Mouse (Mus musculus): ENCODE data around the gene Gbp3.
"Not testable (repeated sequence)": the region's sequence is repeated elsewhere in the genome, so short reads cannot be mapped to it uniquely, and the experiment has no call there.

Gbp3 gene

DNA sequence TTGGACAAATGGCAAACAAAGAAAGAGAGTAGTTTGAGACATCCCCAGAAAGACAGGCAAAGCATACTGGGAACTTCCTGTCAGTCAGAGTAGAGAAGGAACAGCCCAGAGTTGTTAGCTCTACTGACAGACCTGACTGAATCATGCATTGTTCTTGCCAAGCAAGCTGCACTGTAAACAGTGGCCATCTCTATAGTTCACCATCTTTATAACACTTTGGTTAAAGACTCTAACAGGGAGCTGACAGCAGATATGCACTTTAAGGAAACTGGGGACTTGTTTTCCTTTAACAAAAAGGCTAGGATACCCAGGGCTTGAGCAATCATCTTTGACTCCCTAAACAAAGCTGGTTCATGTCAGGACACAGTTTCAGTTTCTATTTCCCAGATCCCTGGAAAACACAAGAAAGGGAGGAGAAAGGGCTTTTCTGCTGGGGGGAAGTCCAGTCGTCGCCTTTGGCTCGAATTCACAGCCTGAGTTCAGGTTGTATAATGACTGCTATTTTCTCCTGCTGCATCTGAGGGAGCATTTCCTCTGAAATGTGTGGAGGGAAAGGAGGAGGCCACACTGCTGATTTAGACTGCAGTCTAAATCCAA lies at the start of gene Gbp3:
TSS of gene Gbp3 (plus strand) at position 395 of the 597 bp plus-strand sequence.
- ATAC-seq (ENCODE audit: low TSS enrichment), result peak; percentile 60

DNA sequence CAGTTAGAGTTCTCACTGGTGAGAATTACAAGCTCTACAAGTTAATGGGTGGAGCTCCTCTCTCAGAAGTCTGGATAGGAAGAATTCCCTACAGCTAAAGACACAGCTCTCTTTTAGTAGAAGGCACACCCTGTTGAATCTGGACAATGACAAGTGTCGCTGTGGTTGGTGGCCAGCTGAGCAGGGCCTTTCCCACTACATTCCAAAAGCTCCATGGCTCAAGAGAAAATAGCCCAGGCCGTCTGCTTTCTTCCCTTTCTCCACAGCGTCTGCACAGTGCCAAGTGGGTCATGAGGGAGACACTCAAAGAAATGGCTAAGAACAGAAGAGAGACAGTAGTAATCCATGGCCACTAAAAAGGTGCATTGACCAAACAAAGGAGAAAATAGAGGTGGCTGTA lies 31.7 kb upstream of the Gbp3 start:
- ATAC-seq (ENCODE audit: low TSS enrichment), result no peak

GRCm38 (mm10) chr3:142529597-142529996 lies 30.2 kb upstream of the Gbp3 start:
- ATAC-seq (ENCODE audit: low TSS enrichment), result peak; percentile 49

GRCm38 (mm10) chr3:142530087-142530953 lies 29.5 kb upstream of the Gbp3 start, which contains the start of gene Gbp7:
Gene Gbp7, plus strand, starts transcription at chr3:142530342.
- peak; percentile 92 for ATAC-seq (ENCODE audit: low TSS enrichment)

- no peak for ATAC-seq (ENCODE audit: low TSS enrichment)
Measured at GRCm38 (mm10) chr3:142531595-142531994, 28.2 kb upstream of the Gbp3 start.

DNA sequence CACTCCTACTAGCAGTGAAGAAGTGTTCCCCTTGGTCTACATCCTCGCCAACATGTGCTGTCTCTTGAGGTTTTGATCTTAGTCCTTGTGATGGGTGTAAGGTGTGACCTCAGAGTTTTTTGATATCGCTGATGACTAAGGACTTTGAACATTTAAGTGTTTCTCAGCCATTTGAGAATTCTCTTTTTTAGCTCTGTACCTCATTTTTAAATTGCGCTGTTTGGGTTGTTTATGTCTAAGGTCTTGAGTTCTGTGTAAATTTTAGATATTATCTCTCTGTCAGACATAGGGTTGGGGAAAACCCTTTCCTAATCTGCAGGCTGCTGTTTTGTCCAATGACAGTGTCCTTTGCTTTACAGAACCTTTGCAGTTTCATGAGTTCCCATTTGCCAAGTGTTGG lies 26.6 kb upstream of the Gbp3 start:
- no peak for ATAC-seq (ENCODE audit: low TSS enrichment)

- no peak for ATAC-seq (ENCODE audit: low TSS enrichment)
Measured at GRCm38 (mm10) chr3:142535667-142536066, 24.2 kb upstream of the Gbp3 start.

- no peak for ATAC-seq (ENCODE audit: low TSS enrichment)
Measured at GRCm38 (mm10) chr3:142541391-142541790, 18.4 kb upstream of the Gbp3 start.

GRCm38 (mm10) chr3:142542776-142543175 lies 17.1 kb upstream of the Gbp3 start:
- not testable (repeated sequence) for ATAC-seq (ENCODE audit: low TSS enrichment)

GRCm38 (mm10) chr3:142546690-142547089 lies 13.1 kb upstream of the Gbp3 start:
- ATAC-seq (ENCODE audit: low TSS enrichment), result no peak

DNA sequence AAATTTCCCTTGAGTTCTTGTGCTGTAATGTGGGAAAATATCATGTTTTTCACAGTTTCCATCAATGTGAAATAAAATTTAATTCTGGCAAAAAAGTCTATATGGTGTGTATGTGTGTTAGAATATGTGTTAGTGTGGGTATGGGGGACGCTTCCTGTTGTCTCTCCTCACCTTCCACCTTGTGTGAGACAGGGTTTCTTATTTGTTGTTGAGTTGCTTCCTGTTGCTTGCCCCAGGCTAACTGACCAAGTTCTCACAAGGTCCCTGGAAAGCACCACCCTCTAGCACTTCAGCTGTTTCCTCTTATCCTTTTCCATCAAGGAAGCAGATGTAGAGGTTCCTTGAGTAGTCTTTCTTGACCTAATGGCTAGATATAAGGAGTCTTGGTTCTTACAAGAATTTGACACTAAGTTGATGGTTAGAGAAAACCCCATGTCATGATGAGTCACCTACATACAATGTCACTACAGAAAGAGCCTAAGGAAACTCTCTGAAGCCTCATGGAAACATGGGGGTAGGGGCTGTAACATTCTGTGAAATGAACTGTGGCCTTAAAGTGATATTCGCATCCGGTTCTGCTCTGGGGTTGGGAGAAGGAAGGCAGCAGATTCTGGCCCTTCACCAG lies 9.7 kb upstream of the Gbp3 start:
- ATAC-seq (ENCODE audit: low TSS enrichment), result no peak

DNA sequence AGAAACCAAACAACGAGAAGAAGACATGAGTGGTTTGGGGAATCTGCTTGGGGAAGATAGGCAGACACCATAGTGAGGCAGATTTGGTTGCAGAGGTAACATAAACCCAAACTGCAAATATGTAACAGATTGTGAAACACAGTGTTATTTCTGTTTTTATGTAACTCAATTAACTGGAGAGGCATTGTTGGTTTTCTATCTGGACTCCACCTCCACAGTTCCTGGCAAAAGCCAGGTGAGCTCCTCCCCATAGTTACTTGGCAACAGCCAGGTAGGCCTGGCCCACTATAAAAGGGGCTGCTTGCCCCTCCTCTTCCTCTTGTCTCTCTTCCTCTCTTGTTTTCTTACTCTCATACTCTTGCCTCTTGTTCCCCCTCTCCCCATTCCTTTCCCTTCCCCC lies 5.2 kb upstream of the Gbp3 start:
- no peak for ATAC-seq (ENCODE audit: low TSS enrichment)

DNA sequence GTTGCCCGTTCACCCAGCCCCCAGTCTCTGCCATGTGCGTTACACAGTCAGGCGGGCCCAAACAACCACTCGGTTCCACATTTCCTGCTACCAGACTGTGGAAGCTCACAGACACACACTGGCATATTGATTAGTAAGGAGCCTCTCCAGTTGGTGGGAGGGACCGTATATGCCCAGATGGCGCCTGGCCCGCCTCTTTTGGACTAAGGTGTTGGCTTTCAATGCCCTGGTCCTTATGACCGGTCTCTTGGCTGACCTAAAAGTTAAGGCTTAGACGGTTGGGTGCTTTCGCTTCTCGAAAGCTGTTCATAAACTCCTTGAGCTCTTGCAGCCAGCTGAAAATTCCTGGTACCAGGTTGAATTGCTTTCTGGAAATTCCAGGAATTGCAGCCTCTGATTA lies 4.2 kb upstream of the Gbp3 start:
- no peak for ATAC-seq (ENCODE audit: low TSS enrichment)

GRCm38 (mm10) chr3:142560296-142560948 lies 596 bp downstream of the Gbp3 start:
- ATAC-seq (ENCODE audit: low TSS enrichment), result peak; percentile 85

GRCm38 (mm10) chr3:142561045-142561646 lies 1.3 kb downstream of the Gbp3 start:
- ATAC-seq (ENCODE audit: low TSS enrichment), result no peak

GRCm38 (mm10) chr3:142561666-142562065 lies 1.8 kb downstream of the Gbp3 start:
- no peak for ATAC-seq (ENCODE audit: low TSS enrichment)

DNA sequence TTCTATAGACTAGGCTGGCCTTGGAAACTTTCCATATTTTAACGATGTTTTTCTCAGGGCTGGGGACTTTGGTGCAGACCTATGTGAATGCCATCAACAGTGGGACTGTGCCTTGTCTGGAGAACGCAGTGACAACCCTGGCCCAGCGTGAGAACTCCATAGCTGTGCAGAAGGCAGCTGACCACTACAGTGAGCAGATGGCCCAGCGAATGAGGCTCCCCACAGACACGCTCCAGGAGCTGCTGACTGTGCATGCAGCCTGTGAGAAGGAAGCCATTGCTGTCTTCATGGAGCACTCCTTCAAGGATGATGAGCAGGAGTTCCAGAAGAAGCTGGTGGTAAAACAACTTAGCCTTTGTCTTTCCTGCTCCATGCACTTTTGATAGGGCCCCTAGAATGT lies 7.7 kb downstream of the Gbp3 start:
- ATAC-seq (ENCODE audit: low TSS enrichment), result not testable (repeated sequence)

GRCm38 (mm10) chr3:142570738-142571137 lies 10.9 kb downstream of the Gbp3 start:
- ATAC-seq (ENCODE audit: low TSS enrichment), result no peak

- ATAC-seq (ENCODE audit: low TSS enrichment), result no peak
Measured at GRCm38 (mm10) chr3:142577108-142577507, 17.3 kb downstream of the Gbp3 start.

GRCm38 (mm10) chr3:142578342-142578741 lies 18.5 kb downstream of the Gbp3 start:
- ATAC-seq (ENCODE audit: low TSS enrichment), result no peak

DNA sequence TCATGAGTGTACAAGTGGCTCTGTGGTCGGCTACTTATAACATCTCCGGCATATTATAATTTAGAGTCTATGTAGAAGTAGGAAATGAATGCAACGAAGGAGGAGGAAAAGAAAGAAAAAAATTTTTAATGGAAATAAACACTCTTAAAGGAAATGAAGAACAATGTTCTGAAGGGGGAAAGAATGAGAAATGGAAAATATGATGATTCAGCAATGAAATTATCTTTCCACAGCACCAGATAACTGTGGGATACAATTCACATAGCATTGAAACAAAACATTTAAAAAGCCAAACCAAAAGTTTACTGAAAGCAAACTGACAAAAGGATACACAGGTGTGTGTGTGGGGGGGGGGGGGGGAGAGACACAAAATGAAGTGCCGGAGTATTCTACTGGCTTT lies 23.2 kb downstream of the Gbp3 start:
- no peak for ATAC-seq (ENCODE audit: low TSS enrichment)

DNA sequence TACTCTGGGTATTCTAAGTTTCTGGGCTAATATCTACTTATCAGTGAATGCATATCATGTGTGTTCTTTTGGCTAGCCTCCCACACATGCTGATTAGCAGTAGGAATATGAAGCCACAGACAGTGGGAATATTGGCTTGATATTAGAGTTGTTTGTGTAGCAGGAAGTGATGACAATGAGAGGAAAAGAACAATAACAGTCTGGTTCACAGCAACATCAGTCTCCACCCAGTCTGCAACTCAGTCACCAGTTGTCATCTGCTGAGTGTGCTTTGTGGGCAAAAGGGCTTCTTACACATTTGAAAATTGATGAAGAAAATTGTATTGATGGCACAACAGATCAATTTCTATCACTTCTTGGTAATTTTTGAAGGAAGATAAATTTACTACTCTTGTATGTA lies 27.6 kb downstream of the Gbp3 start:
- ATAC-seq (ENCODE audit: low TSS enrichment), result no peak
